Mouse (Mus musculus): ENCODE measurements around the gene Sdsl.

DNA sequence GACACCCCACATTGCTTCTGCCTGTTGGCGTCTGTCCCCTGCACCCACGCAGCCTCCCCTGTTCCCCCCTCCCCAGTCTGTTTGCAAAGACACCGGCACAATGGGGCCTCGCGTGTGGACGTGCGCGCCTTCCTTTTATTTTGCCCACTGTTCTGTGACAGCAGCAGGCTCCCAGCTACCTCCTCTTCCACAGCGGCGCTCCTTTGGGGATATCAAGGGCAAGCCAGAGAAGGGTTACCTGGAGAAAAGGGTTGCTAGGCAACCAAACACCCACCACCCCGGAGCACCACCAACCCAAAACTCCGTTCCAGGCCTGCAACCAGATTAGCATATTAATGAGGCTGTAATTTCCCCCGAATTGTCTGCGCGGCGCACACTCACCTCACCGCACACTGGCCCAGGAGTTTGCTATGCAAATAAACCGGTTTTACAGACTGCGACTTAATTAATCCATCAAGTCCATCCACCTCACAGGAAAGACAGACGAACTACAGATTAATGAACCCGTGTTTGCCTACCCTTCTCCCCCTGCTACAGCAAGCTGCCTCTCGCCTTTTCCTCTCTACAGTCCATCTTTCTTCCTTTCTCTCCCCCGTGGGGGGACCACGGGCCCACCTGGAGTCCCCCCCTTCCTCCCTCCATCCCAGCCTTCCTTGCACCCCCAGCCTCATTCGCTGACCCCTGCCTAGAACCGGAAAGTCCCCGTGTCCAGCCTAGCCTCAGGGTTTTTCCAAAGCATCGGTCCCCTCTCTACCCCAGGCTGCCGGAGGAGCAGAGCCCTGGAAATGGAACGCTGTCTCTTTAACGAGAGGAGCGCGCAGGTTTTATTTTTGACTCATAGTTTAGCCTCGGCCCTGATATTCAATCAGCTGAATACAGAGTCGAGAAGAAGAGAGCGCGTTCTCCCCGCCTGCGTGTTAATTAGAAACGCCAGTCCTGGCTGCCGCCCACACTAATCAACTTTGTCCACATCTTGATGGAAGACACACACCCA is 62.9 kb downstream of the Sdsl start:
- TF ChIP-seq CTCF (IDR thresholded peaks at IDR 0.05; ENCODE audit: control insufficient read depth, insufficient read depth, insufficient read length) (no peak), MYOG (IDR thresholded peaks at IDR 0.05; ENCODE audit: control insufficient read depth, extremely low read depth, insufficient read length) (no peak), MYOD1 (IDR thresholded peaks at IDR 0.05; ENCODE audit: control insufficient read depth, insufficient read length, low read depth) (no peak), CEBPB (IDR thresholded peaks at IDR 0.05; ENCODE audit: low read depth) (no peak)
